Comparison of ENCODE assay signal across 12 mouse cellular contexts in the genomic region with DNA sequence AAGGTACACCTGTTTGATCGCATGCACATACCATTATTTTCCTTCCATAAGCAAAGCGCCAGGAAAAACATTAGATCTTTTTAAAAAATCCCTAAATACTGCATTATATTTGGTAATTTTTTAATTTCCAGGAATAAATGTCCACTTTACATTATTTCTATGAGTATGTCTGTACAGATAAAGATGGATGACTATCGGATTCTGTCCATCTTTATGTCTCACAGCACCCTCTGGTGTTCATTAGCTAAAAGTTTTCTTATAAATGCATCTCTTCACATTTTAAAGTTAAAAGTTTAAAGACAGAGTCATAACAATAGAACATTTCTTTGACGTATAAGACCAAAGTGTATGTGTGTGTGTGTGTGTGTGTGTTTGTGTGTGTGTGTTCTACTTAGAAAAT.
DNase-seq lines count a peak whose midpoint lies in the region; ATAC-seq lines count a peak whose summit lies in the region.
"Had no signal": no experiment of that assay in that cellular context is flagged by ENCODE, and none has a peak within 500 bp of the region (broad histone marks: within the 10 kb centered on the region; RNA-seq: fewer than 3 reads in every experiment).

No protein-coding gene starts in this region.

- H3K4me2 ChIP-seq in kidney, embryonic 16.5 days (replicated peaks; ENCODE audit: low read depth, low read length) = no peak overlapping the region
- H3K4me2 ChIP-seq: embryonic facial prominence, embryonic 12.5 days; kidney, embryonic 15.5 days; stomach, embryonic 15.5 days had no signal

- no peak overlapping the region for H3K27ac ChIP-seq in kidney, embryonic 16.5 days (ENCODE audit: low read length)
- H3K27ac ChIP-seq: embryonic facial prominence, embryonic 12.5 days; kidney, embryonic 15.5 days; stomach, embryonic 15.5 days had no signal

- ATAC-seq in kidney, embryonic 16.5 days (ENCODE audit: low FRiP score, low TSS enrichment) = no peak
- peak; percentile 64 for ATAC-seq in inflammation-experienced regulatory T-cells, adult 6 months

- intact Hi-C loops in left cerebral cortex, postnatal 25 days (cut with DNase I) = loop anchor here (1.0 kb wide), 1 partner anchor 163 kb away; no protein-coding TSS in a partner anchor

- H3K27me3 ChIP-seq in kidney, embryonic 16.5 days (ENCODE audit: insufficient read depth, low read length) = no peaks in the 10 kb centered on the region
- H3K27me3 ChIP-seq: embryonic facial prominence, embryonic 12.5 days; kidney, embryonic 15.5 days; stomach, embryonic 15.5 days had no signal

- H3K9ac ChIP-seq in kidney, embryonic 16.5 days (replicated peaks; ENCODE audit: low read length) = no peak overlapping the region
- H3K9ac ChIP-seq: embryonic facial prominence, embryonic 12.5 days; kidney, embryonic 15.5 days; stomach, embryonic 15.5 days had no signal

- DNase-seq in kidney, adult 9 months = peak; percentile 3
- peak; percentile 67 for DNase-seq in CD4-positive, CD25-positive, alpha-beta regulatory T cell, adult 2 months (ENCODE audit: low read depth, low spot score)
- peak; percentile 80 for DNase-seq in NIH3T3 (ENCODE audit: low read depth)
- DNase-seq in adrenal gland, adult 8-10 months = no peak
- DNase-seq in left cerebral cortex, postnatal 25 days (ENCODE audit: low spot score in 2 of 2) = no peak
- DNase-seq: heart, adult 18-20 months; liver had no signal

- no peaks in the 10 kb centered on the region for H3K4me1 ChIP-seq in kidney, embryonic 16.5 days (ENCODE audit: insufficient read depth, low read length)
- H3K4me1 ChIP-seq: embryonic facial prominence, embryonic 12.5 days; kidney, embryonic 15.5 days; stomach, embryonic 15.5 days had no signal

- WGBS in kidney, embryonic 16.5 days = 61% methylated on average over 4 of the region's 4 CpGs

- no peak overlapping the region for H3K4me3 ChIP-seq in kidney, embryonic 16.5 days (ENCODE audit: low read length)
- H3K4me3 ChIP-seq: embryonic facial prominence, embryonic 12.5 days; kidney, embryonic 15.5 days; stomach, embryonic 15.5 days had no signal

- peaks cover 8% of the 10 kb centered on the region; the same call in 1 of the 2 replicates for H3K36me3 ChIP-seq in kidney, embryonic 16.5 days (ENCODE audit: insufficient read depth, low read length)
- H3K36me3 ChIP-seq: stomach, embryonic 15.5 days had no signal

- no peaks in the 10 kb centered on the region for H3K9me3 ChIP-seq in kidney, embryonic 16.5 days (ENCODE audit: low read length)
- H3K9me3 ChIP-seq: embryonic facial prominence, embryonic 12.5 days; kidney, embryonic 15.5 days; stomach, embryonic 15.5 days had no signal

Comparison
In these comparisons a context has a peak if more than half of its experiments do, and no peak if none do; other contexts are left out.
1. DNase-seq: peak in kidney, adult 9 months (single experiment), CD4-positive, CD25-positive, alpha-beta regulatory T cell, adult 2 months (single experiment) and NIH3T3 (single experiment); none in adrenal gland, adult 8-10 months (single experiment) and left cerebral cortex, postnatal 25 days (0 of 2).